In genomic region chr6:31369875-31370274, GRCm38 (mm10) we compare ENCODE assay signal across 8 mouse cellular contexts. TPM values are rescaled to one million over a fixed set of nuclear protein-coding genes. Genes with fewer than 3 reads are reported as not detected.
DNase-seq lines count a peak whose midpoint lies in the region; ATAC-seq and TF ChIP-seq lines count a peak whose summit lies in the region.

No protein-coding gene starts in this region.

- H3K36me3 ChIP-seq in hindbrain, postnatal 0 days (ENCODE audit: insufficient read depth, low read length), result no peaks in the 10 kb centered on the region
- no peaks in the 10 kb centered on the region for H3K36me3 ChIP-seq in hindbrain, embryonic 10.5 days
- no peaks in the 10 kb centered on the region for H3K36me3 ChIP-seq in forebrain, embryonic 10.5 days (replicated peaks)

- no peak overlapping the region for H3K4me3 ChIP-seq in hindbrain, postnatal 0 days (ENCODE audit: low read length)
- no peak overlapping the region for H3K4me3 ChIP-seq in hindbrain, embryonic 10.5 days
- H3K4me3 ChIP-seq in forebrain, embryonic 10.5 days, result no peak overlapping the region

- no peak overlapping the region for H3K27ac ChIP-seq in hindbrain, postnatal 0 days
- no peak overlapping the region for H3K27ac ChIP-seq in hindbrain, embryonic 10.5 days
- H3K27ac ChIP-seq in forebrain, embryonic 10.5 days, result no peak overlapping the region

- peaks cover 4% of the 10 kb centered on the region for H3K4me1 ChIP-seq in hindbrain, postnatal 0 days (ENCODE audit: insufficient read depth, low read length)
- H3K4me1 ChIP-seq in hindbrain, embryonic 10.5 days (replicated peaks), result peaks cover 19% of the 10 kb centered on the region
- peaks cover 27% of the 10 kb centered on the region for H3K4me1 ChIP-seq in forebrain, embryonic 10.5 days

- no peak overlapping the region; the same call in 1 of the 2 replicates for H3K9ac ChIP-seq in hindbrain, postnatal 0 days (replicated peaks; ENCODE audit: low read length)

- H3K27me3 ChIP-seq in hindbrain, postnatal 0 days (ENCODE audit: insufficient read depth, low read length), result no peaks in the 10 kb centered on the region
- no peaks in the 10 kb centered on the region for H3K27me3 ChIP-seq in hindbrain, embryonic 10.5 days (ENCODE audit: insufficient read depth, poor library complexity, severe bottlenecking)
- no peaks in the 10 kb centered on the region for H3K27me3 ChIP-seq in forebrain, embryonic 10.5 days (ENCODE audit: poor library complexity, severe bottlenecking)

- H3K9me3 ChIP-seq in hindbrain, postnatal 0 days (ENCODE audit: low read length), result no peaks in the 10 kb centered on the region
- H3K9me3 ChIP-seq in hindbrain, embryonic 10.5 days, result no peaks in the 10 kb centered on the region
- no peaks in the 10 kb centered on the region for H3K9me3 ChIP-seq in forebrain, embryonic 10.5 days

- 70% methylated on average over 3 of the region's 3 CpGs for WGBS in hindbrain, postnatal 0 days
- 80% methylated on average over 3 of the region's 3 CpGs for WGBS in hindbrain, embryonic 10.5 days
- WGBS in forebrain, embryonic 10.5 days, result 71% methylated on average over 3 of the region's 3 CpGs

- H3K4me2 ChIP-seq in hindbrain, postnatal 0 days (ENCODE audit: low read depth, low read length), result no peak overlapping the region

- peak; percentile 56 for TF ChIP-seq CTCF in hindbrain, postnatal 0 days (IDR thresholded peaks at IDR 0.05; ENCODE audit: low read depth)

- no peak for ATAC-seq in hindbrain, postnatal 0 days

- peak; percentile 58 for DNase-seq in hindbrain, postnatal 0 days (ENCODE audit: low spot score)
- DNase-seq in hindbrain, embryonic 10.5 days (ENCODE audit: low spot score), result no peak
- DNase-seq in B cell, adult 2 months, result peak; percentile 37 to 46
- DNase-seq in ZHBTc4 (ENCODE audit: low read depth, low spot score), result peak; percentile 88
- peak; percentile 54 to 58 for DNase-seq in gastrocnemius, adult 8-10 months (ENCODE audit: low spot score in 2 of 2)
- peak; percentile 42 for DNase-seq in retina, embryonic 14.5 days (ENCODE audit: low spot score)
- no peak for DNase-seq in neural tube, embryonic 10.5 days (ENCODE audit: extremely low spot score, low spot score)
- DNase-seq in forebrain, embryonic 10.5 days (ENCODE audit: extremely low spot score, low spot score), result no peak

RNA-seq across cellular contexts. Expression of gene Mkln1, which starts 28.7 kb away (rescaled TPM):
- 48.7 and 53.4 TPM in 2 replicates for total RNA-seq in hindbrain, postnatal 0 days (2014; rRNA removed)
- 88.3 and 89.6 TPM in 2 replicates for polyA plus RNA-seq in hindbrain, postnatal 0 days (2015; fragmentation: Nextera tagmentation; extraction: Ambion mirVana)
- polyA plus RNA-seq in hindbrain, embryonic 10.5 days (2016; fragmentation: Nextera tagmentation; extraction: Ambion mirVana), result 201 and 212 TPM in 2 replicates
- 100 to 1,000 TPM; 145 to 178 (median 153) TPM for total RNA-seq in gastrocnemius, adult 8-10 months (2022)
- polyA plus RNA-seq in forebrain, embryonic 10.5 days (2016; fragmentation: Nextera tagmentation; extraction: Ambion mirVana), result 207 TPM in 2 replicates

Comparison
In these comparisons a context has a peak if more than half of its experiments do, and no peak if none do; other contexts are left out.
1. DNase-seq: peak in hindbrain, postnatal 0 days (single experiment), B cell, adult 2 months (2 of 2), ZHBTc4 (single experiment), gastrocnemius, adult 8-10 months (2 of 2) and retina, embryonic 14.5 days (single experiment); none in hindbrain, embryonic 10.5 days (single experiment), neural tube, embryonic 10.5 days (single experiment) and forebrain, embryonic 10.5 days (single experiment).